ENCODE assay signal across 9 mouse cellular contexts in the genomic region with DNA sequence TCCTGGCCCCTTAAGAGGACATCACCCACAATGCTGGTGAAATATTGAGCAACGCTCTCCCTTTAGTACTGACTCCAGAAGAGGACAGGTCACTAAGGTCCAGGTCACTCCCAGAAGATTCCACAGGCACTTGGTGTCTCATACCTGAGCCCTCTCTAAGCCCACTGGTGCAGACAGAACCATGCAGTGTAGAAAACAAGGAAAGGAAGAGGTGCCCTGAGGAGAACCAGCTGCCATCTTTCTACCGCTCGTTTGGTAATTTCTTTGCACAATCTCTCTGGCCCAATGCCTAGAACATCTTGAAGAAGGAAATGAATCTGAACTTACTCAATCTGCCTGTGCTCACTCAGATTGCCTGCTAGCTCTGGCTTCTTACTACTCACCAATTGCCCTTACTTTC. TPM values are rescaled to one million over a fixed set of nuclear protein-coding genes. Genes with fewer than 3 reads are reported as not detected.
DNase-seq lines count a peak whose midpoint lies in the region; ATAC-seq lines count a peak whose summit lies in the region.
"Had no signal": no experiment of that assay in that cellular context is flagged by ENCODE, and none has a peak within 500 bp of the region (broad histone marks: within the 10 kb centered on the region; RNA-seq: fewer than 3 reads in every experiment).

No protein-coding gene starts in this region.

- H3K36me3 ChIP-seq in midbrain, embryonic 11.5 days (ENCODE audit: control insufficient read depth, insufficient read depth, low read length): no peaks in the 10 kb centered on the region

- peak; percentile 37 for DNase-seq in layer of hippocampus, adult 9-10 months (ENCODE audit: low spot score)
- no peak for DNase-seq in layer of hippocampus, postnatal 36 days
- DNase-seq in adrenal gland, postnatal 14 days: peak; percentile 77
- peak; percentile 87 for DNase-seq in fat pad, adult 2 months (ENCODE audit: extremely low read depth, low read depth, low spot score)
- peak; percentile 90 for DNase-seq in lung, postnatal 25 days (ENCODE audit: low spot score)
- no peak for DNase-seq in midbrain, embryonic 11.5 days (ENCODE audit: low spot score, missing footprints)
- no peak for DNase-seq in T-cell, adult 2 months (ENCODE audit: low spot score)
- DNase-seq in cerebellum, adult 18-20 months: no peak

- no peak overlapping the region for H3K9ac ChIP-seq in midbrain, embryonic 11.5 days (ENCODE audit: low read length)

- H3K4me3 ChIP-seq in midbrain, embryonic 11.5 days (ENCODE audit: low read depth, low read length): no peak overlapping the region

- H3K27me3 ChIP-seq in midbrain, embryonic 11.5 days (ENCODE audit: control insufficient read depth, insufficient read depth, low read length): no peaks in the 10 kb centered on the region

- 91% methylated on average over 3 of the region's 3 CpGs for WGBS in midbrain, embryonic 11.5 days

- no peak overlapping the region for H3K4me2 ChIP-seq in midbrain, embryonic 11.5 days

- H3K27ac ChIP-seq in midbrain, embryonic 11.5 days (ENCODE audit: low read depth, low read length): no peak overlapping the region

- H3K4me1 ChIP-seq in midbrain, embryonic 11.5 days (ENCODE audit: control insufficient read depth, insufficient read depth, low read length): no peaks in the 10 kb centered on the region

- H3K9me3 ChIP-seq in midbrain, embryonic 11.5 days (ENCODE audit: control insufficient read depth, low read length): no peaks in the 10 kb centered on the region

- no peak for ATAC-seq in midbrain, embryonic 11.5 days (ENCODE audit: low FRiP score)
- ATAC-seq: activated CD4-positive, CD25-positive, alpha-beta regulatory T cell, adult 4 months had no signal

RNA-seq across cellular contexts. Expression of gene Xdh, which starts 2.0 kb away (rescaled TPM):
- total RNA-seq in layer of hippocampus, postnatal 36 days (2021): 10 to 100 TPM in 1 of 2 experiments, 1 to 10 TPM in 1; 8.8 to 10.1 TPM
- total RNA-seq in adrenal gland, postnatal 14 days (2021): 210 and 252 TPM in 2 replicates
- polyA plus RNA-seq in midbrain, embryonic 11.5 days (2014; fragmentation: Nextera tagmentation; extraction: Ambion mirVana): 0.04 and 0.08 TPM in 2 replicates

Comparison
In these comparisons a context has a peak if more than half of its experiments do, and no peak if none do; other contexts are left out.
1. DNase-seq: peak in layer of hippocampus, adult 9-10 months (single experiment), adrenal gland, postnatal 14 days (single experiment), fat pad, adult 2 months (single experiment) and lung, postnatal 25 days (single experiment); none in layer of hippocampus, postnatal 36 days (0 of 2), midbrain, embryonic 11.5 days (single experiment), T-cell, adult 2 months (single experiment) and cerebellum, adult 18-20 months (0 of 2).
2. RNA of gene Xdh, which starts 2.0 kb away (total RNA-seq): 210 to 252 TPM in adrenal gland, postnatal 14 days; 8.8 to 10.1 TPM in layer of hippocampus, postnatal 36 days; every median in the first group is over 10 times any median in the second.